12 mouse cellular contexts compared by ENCODE assay signal in genomic region chr4:105281751-105282231, GRCm38 (mm10).
DNase-seq lines count a peak whose midpoint lies in the region; ATAC-seq lines count a peak whose summit lies in the region.
"Had no signal": no experiment of that assay in that cellular context is flagged by ENCODE, and none has a peak within 500 bp of the region (broad histone marks: within the 10 kb centered on the region; RNA-seq: fewer than 3 reads in every experiment).

No protein-coding gene starts in this region.

- peak; percentile 46 for ATAC-seq in liver, embryonic 15.5 days (ENCODE audit: insufficient read depth)
- ATAC-seq in granulocyte monocyte progenitor cell, adult 5-6 weeks (replicated peaks; ENCODE audit: poor library complexity, severe bottlenecking) = no peak

- 10% methylated on average over 7 of the region's 7 CpGs for WGBS in forebrain, embryonic 10.5 days
- WGBS in liver, embryonic 15.5 days (ENCODE audit: insufficient replicate concordance) = 45% methylated on average over 7 of the region's 7 CpGs

- peak overlapping the region; percentile 22; the same call in 1 of the 2 replicates for H3K4me3 ChIP-seq in forebrain, embryonic 10.5 days
- no peak overlapping the region for H3K4me3 ChIP-seq in liver, embryonic 15.5 days (replicated peaks)

- no peaks in the 10 kb centered on the region for H3K27me3 ChIP-seq in forebrain, embryonic 10.5 days (ENCODE audit: poor library complexity, severe bottlenecking)
- no peaks in the 10 kb centered on the region for H3K27me3 ChIP-seq in liver, embryonic 15.5 days

- peaks cover 67% of the 10 kb centered on the region for H3K4me1 ChIP-seq in forebrain, embryonic 10.5 days
- H3K4me1 ChIP-seq in liver, embryonic 15.5 days (replicated peaks) = peaks cover 22% of the 10 kb centered on the region; the same call in 1 of the 2 replicates

- no peaks in the 10 kb centered on the region for H3K9me3 ChIP-seq in forebrain, embryonic 10.5 days
- no peaks in the 10 kb centered on the region for H3K9me3 ChIP-seq in liver, embryonic 15.5 days (replicated peaks)

- DNase-seq in layer of hippocampus, postnatal 10 days (ENCODE audit: low spot score in 2 of 2) = peak; percentile 21 to 22
- no peak for DNase-seq in layer of hippocampus, adult 8-10 months (ENCODE audit: low spot score in 2 of 2)
- peak; percentile 91 for DNase-seq in ZHBTc4 (ENCODE audit: low read depth, low spot score)
- DNase-seq in forebrain, embryonic 10.5 days (ENCODE audit: extremely low spot score, low spot score) = peak; percentile 65
- DNase-seq in ovary, postnatal 10 days (ENCODE audit: low spot score) = no peak
- no peak for DNase-seq in spleen, adult 18-20 months
- DNase-seq: adrenal gland, postnatal 14 days; cerebellum, postnatal 25 days; gastrocnemius, postnatal 10 days; thymus, postnatal 25 days had no signal

- H3K36me3 ChIP-seq in forebrain, embryonic 10.5 days (replicated peaks) = no peaks in the 10 kb centered on the region
- H3K36me3 ChIP-seq in liver, embryonic 15.5 days (replicated peaks) = no peaks in the 10 kb centered on the region

- H3K9ac ChIP-seq in liver, embryonic 15.5 days = no peak overlapping the region

- H3K4me2 ChIP-seq in liver, embryonic 15.5 days = no peak overlapping the region

- H3K27ac ChIP-seq in forebrain, embryonic 10.5 days = peak overlapping the region; percentile 89
- H3K27ac ChIP-seq in liver, embryonic 15.5 days (replicated peaks) = no peak overlapping the region

Comparison
In these comparisons a context has a peak if more than half of its experiments do, and no peak if none do; other contexts are left out.
1. DNase-seq: peak in layer of hippocampus, postnatal 10 days (2 of 2), ZHBTc4 (single experiment) and forebrain, embryonic 10.5 days (single experiment); none in layer of hippocampus, adult 8-10 months (0 of 2), ovary, postnatal 10 days (single experiment) and spleen, adult 18-20 months (0 of 2).